Mouse (Mus musculus) neural tube, embryonic 13.5 days (tissue): ENCODE results near the gene Magi1. TPM values are rescaled to one million over a fixed set of nuclear protein-coding genes. Genes with fewer than 3 reads are reported as not detected.

ENCODE experiments used
- ATAC-seq: fragments of 200-750 bp; cut with Nextera tagmentation; 2 replicates; pipeline ENCODE4 v1.8.0; 2017; ENCODE audit warnings: low read depth, mild to moderate bottlenecking, moderate TSS enrichment, moderate library complexity
- H3K27ac ChIP-seq: fragments of 300-500 bp; sonication (generic); replicated peaks from 2 replicates; pipeline ENCODE4 v1.5.1; 2015; ENCODE audit warnings: moderate library complexity, mild to moderate bottlenecking, inconsistent platforms
- H3K27me3 ChIP-seq: fragments of 300-500 bp; sonication (generic); 2 replicates; pipeline ENCODE4 v1.6.1; 2015; ENCODE audit warnings: mild to moderate bottlenecking, inconsistent platforms
- H3K36me3 ChIP-seq: fragments of 300-500 bp; sonication (generic); 2 replicates; pipeline ENCODE4 v1.6.1; 2015; ENCODE audit warnings: mild to moderate bottlenecking, inconsistent platforms
- H3K4me1 ChIP-seq: fragments of 300-500 bp; sonication (generic); replicated peaks from 2 replicates; pipeline ENCODE4 v1.6.1; 2015; ENCODE audit warnings: inconsistent platforms
- H3K4me2 ChIP-seq: fragments of 300-500 bp; sonication (generic); 2 replicates; pipeline ENCODE4 v1.6.1; 2015; ENCODE audit warnings: inconsistent platforms, mild to moderate bottlenecking, moderate library complexity
- H3K4me3 ChIP-seq: fragments of 300-500 bp; sonication (generic); 2 replicates; pipeline ENCODE4 v1.5.1; 2015; ENCODE audit warnings: mild to moderate bottlenecking, inconsistent platforms
- H3K9ac ChIP-seq: fragments of 300-500 bp; sonication (generic); 2 replicates; pipeline ENCODE4 v1.6.1; 2015; ENCODE audit warnings: moderate library complexity, mild to moderate bottlenecking, inconsistent platforms
- H3K9me3 ChIP-seq: fragments of 300-500 bp; sonication (generic); 2 replicates; pipeline ENCODE4 v1.6.1; 2016; ENCODE audit warnings: inconsistent platforms
- WGBS: fragments of 180-500 bp; shearing (Covaris S2); methylation state at CpG from one replicate; pipeline ENCODE4 v1.1.7; 2015; 5-methylcytosine and 5-hydroxymethylcytosine counted together
- polyA plus RNA-seq: library from polyadenylated mRNA; unstranded; fragments of >200 nt; fragmentation: Nextera tagmentation; extraction: Ambion mirVana; gene quantifications from 2 replicates; pipeline ENCODE4 v1.2.1, GENCODE M21; 2015

The Magi1 gene
- polyA plus RNA-seq, 1 experiment from 2014 or later, result 20.9 TPM

DNA sequence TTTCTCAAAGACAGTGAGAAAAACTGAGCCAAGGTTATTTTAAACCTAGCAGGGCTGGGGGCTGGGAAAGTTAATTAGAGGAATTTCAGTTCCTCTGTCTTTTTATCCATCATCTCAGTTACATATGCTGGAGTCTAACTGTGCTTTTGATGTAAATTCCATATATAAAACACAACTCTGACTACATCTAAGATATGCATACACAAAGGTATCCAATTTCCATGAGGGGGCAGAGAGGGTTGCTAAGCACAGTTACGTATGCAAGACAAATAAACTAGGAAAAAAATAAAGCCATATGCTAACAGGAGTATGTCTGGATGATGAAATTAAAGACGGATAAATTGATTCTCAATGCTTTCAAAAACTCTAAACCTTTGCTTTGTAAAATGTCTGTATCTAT, 315.0 kb downstream of the Magi1 start:
- H3K36me3 ChIP-seq, result no peaks in the 10 kb centered on the region
- no peak overlapping the region for H3K4me3 ChIP-seq
- 88% methylated on average over 2 of the region's 2 CpGs for WGBS
- no peaks in the 10 kb centered on the region for H3K9me3 ChIP-seq
- ATAC-seq, result no peak
- H3K4me2 ChIP-seq, result no peak overlapping the region
- H3K4me1 ChIP-seq, result no peaks in the 10 kb centered on the region
- no peak overlapping the region for H3K9ac ChIP-seq
- no peaks in the 10 kb centered on the region for H3K27me3 ChIP-seq
- no peak overlapping the region for H3K27ac ChIP-seq

- Histone ChIP-seq H3K9me3 (no peaks in the 10 kb centered on the region), H3K36me3 (no peaks in the 10 kb centered on the region), H3K27ac (no peak overlapping the region), H3K9ac (no peak overlapping the region), H3K4me2 (no peak overlapping the region), H3K27me3 (no peaks in the 10 kb centered on the region), H3K4me3 (no peak overlapping the region), H3K4me1 (peaks cover 2% of the 10 kb centered on the region)
- ATAC-seq, result no peak
- 88% methylated on average over 5 of the region's 5 CpGs for WGBS
Observed at GRCm38 (mm10) chr6:93962757-93963336, 320.9 kb downstream of the Magi1 start.

DNA sequence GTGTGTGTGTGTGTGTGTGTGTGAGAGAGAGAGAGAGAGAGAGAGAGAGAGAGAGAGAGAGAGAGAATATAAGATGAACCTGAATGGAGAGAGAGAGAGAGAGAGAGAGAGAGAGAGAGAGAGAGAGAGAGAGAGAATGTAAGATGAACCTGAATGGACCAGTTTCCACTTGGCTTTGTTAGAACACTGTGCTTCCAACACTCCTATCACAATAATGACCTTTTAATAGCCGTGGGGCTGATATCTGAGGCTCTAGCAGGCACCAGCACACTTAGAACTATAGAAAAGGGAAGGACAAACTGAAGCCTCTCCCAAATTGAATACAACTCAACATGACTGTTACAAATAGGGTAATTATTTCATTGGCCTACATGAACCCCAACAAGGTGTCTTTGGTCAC, 321.9 kb downstream of the Magi1 start:
- no peak overlapping the region for H3K27ac ChIP-seq
- H3K36me3 ChIP-seq, result no peaks in the 10 kb centered on the region
- H3K4me2 ChIP-seq, result no peak overlapping the region
- peaks cover 13% of the 10 kb centered on the region for H3K4me1 ChIP-seq
- no peak for ATAC-seq
- WGBS, result 59% methylated on average over 1 of the region's 1 CpGs
- no peaks in the 10 kb centered on the region for H3K9me3 ChIP-seq
- no peaks in the 10 kb centered on the region for H3K27me3 ChIP-seq
- no peak overlapping the region for H3K4me3 ChIP-seq
- H3K9ac ChIP-seq, result no peak overlapping the region

DNA sequence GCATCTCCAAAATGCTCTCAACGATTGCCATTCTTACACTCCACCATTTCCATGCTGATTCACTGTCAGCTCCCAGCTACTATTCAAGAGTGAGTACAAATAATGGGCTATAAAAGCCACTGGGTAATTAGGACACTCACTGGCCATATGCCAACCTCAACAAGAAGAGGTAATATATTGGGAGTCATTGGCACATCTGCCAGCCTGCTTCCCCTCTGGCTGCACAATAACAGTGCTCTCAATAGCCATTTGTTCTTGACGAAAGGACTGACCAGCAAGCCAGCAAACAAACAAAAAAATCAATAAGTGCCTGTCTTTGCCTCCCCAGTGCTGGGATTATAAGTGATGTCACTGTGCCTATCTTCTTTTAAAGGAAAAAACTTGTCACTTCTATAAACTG, 326.5 kb downstream of the Magi1 start:
- no peaks in the 10 kb centered on the region for H3K27me3 ChIP-seq
- WGBS, result 3% methylated on average over 2 of the region's 2 CpGs
- no peak overlapping the region for H3K4me3 ChIP-seq
- peak; percentile 85 for ATAC-seq
- H3K9ac ChIP-seq, result no peak overlapping the region
- H3K4me2 ChIP-seq, result no peak overlapping the region
- H3K9me3 ChIP-seq, result no peaks in the 10 kb centered on the region
- no peak overlapping the region; the same call in 1 of the 2 replicates for H3K27ac ChIP-seq
- H3K36me3 ChIP-seq, result no peaks in the 10 kb centered on the region
- peaks cover 36% of the 10 kb centered on the region for H3K4me1 ChIP-seq

DNA sequence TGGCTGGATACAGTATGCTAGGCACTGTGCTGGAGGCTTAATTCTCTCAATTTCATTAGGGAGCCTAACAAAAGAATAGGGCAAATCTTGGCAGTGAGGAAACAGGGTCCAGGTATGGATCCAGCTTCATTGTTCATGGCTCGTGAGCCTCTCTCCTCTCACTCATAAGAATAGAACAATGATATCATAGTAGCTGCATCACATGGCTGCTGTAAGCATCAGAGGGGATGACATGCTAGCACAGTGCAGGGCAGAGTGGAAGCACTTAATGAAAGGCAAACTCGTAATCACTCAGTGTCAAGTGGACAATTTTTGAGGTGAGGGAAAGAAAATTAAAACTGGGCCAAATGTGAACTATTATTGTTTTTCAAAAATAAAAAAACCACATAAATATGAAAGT, 337.1 kb downstream of the Magi1 start:
- Histone ChIP-seq H3K4me1 (no peaks in the 10 kb centered on the region), H3K27me3 (no peaks in the 10 kb centered on the region), H3K9ac (no peak overlapping the region), H3K9me3 (no peaks in the 10 kb centered on the region), H3K4me3 (no peak overlapping the region), H3K4me2 (no peak overlapping the region), H3K36me3 (no peaks in the 10 kb centered on the region), H3K27ac (no peak overlapping the region)
- no peak for ATAC-seq
- WGBS, result 82% methylated on average over 2 of the region's 2 CpGs

DNA sequence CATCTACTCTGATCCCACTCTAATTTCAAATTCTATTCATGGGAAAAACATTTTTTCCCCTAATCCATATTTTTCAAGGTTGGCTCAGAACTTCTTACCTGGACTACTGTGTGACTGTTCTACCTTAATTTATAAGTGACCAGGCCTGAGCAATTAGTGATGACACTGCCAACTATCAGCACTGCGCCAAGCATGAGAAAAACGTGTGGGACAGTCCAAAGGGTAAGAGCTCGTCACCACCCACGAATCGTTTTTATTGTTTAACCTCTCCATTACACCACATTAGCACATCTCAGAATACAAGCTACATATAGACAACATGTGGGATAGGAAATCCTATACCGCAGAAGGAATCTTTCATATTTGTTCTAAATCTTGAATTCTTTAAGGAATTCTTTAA, 347.4 kb downstream of the Magi1 start:
- WGBS, result 88% methylated on average over 6 of the region's 6 CpGs
- H3K4me1 ChIP-seq, result no peaks in the 10 kb centered on the region
- no peak overlapping the region for H3K27ac ChIP-seq
- H3K9me3 ChIP-seq, result no peaks in the 10 kb centered on the region
- H3K4me3 ChIP-seq, result no peak overlapping the region
- H3K9ac ChIP-seq, result no peak overlapping the region
- ATAC-seq, result no peak
- no peak overlapping the region for H3K4me2 ChIP-seq
- no peaks in the 10 kb centered on the region for H3K27me3 ChIP-seq
- H3K36me3 ChIP-seq, result no peaks in the 10 kb centered on the region

DNA sequence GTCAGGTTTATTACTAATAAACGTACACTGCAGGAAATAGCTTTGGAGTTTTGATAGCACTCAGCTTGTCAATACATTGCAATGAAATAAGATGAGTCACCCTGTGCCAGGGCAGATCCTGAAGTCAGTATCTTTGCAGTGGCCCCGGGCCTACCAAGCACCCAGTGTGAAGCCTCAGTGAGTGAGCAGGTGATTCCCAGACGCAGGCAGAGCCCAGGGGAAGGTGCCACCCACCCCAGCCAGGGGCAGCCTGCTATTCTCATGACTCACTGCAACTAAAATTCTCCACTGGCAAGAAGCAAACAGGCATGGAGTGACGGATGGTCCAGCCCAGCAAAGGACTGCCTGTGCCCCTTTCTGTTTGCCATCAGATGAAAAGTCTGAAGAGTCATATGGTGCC, 347.9 kb downstream of the Magi1 start:
- H3K9ac ChIP-seq, result no peak overlapping the region
- H3K9me3 ChIP-seq, result no peaks in the 10 kb centered on the region
- H3K27ac ChIP-seq, result no peak overlapping the region
- 76% methylated on average over 4 of the region's 4 CpGs for WGBS
- no peak for ATAC-seq
- no peaks in the 10 kb centered on the region for H3K27me3 ChIP-seq
- no peak overlapping the region for H3K4me2 ChIP-seq
- H3K36me3 ChIP-seq, result no peaks in the 10 kb centered on the region
- H3K4me3 ChIP-seq, result no peak overlapping the region
- no peaks in the 10 kb centered on the region for H3K4me1 ChIP-seq

- H3K4me3 ChIP-seq, result no peak overlapping the region
- WGBS, result 82% methylated on average over 2 of the region's 2 CpGs
- H3K4me1 ChIP-seq, result no peaks in the 10 kb centered on the region
- H3K9me3 ChIP-seq, result no peaks in the 10 kb centered on the region
- ATAC-seq, result no peak
- H3K4me2 ChIP-seq, result no peak overlapping the region
- no peak overlapping the region for H3K9ac ChIP-seq
- H3K27ac ChIP-seq, result no peak overlapping the region
- no peaks in the 10 kb centered on the region for H3K27me3 ChIP-seq
- H3K36me3 ChIP-seq, result no peaks in the 10 kb centered on the region
Observed at GRCm38 (mm10) chr6:93934700-93935099, 349.0 kb downstream of the Magi1 start.

GRCm38 (mm10) chr6:93924568-93924967, 359.1 kb downstream of the Magi1 start:
- Histone ChIP-seq H3K4me3 (no peak overlapping the region), H3K27me3 (no peaks in the 10 kb centered on the region)
- no peak for ATAC-seq

GRCm38 (mm10) chr6:93923972-93924371, 359.7 kb downstream of the Magi1 start:
- no peaks in the 10 kb centered on the region for H3K36me3 ChIP-seq
- 55% methylated on average over 3 of the region's 3 CpGs for WGBS
- no peak overlapping the region for H3K9ac ChIP-seq
- no peak for ATAC-seq
- no peak overlapping the region for H3K27ac ChIP-seq
- no peak overlapping the region for H3K4me2 ChIP-seq
- no peaks in the 10 kb centered on the region for H3K27me3 ChIP-seq
- peaks cover 22% of the 10 kb centered on the region for H3K4me1 ChIP-seq
- no peak overlapping the region for H3K4me3 ChIP-seq
- no peaks in the 10 kb centered on the region for H3K9me3 ChIP-seq

More at GRCm38 (mm10) chr6:93924568-93924967, 359.1 kb downstream of the Magi1 start:
- no peak overlapping the region for H3K27ac ChIP-seq
- no peak overlapping the region for H3K4me2 ChIP-seq
- peaks cover 22% of the 10 kb centered on the region for H3K4me1 ChIP-seq
- H3K36me3 ChIP-seq, result no peaks in the 10 kb centered on the region
- H3K9ac ChIP-seq, result no peak overlapping the region
- WGBS, result 86% methylated on average over 2 of the region's 2 CpGs
- H3K9me3 ChIP-seq, result no peaks in the 10 kb centered on the region

DNA sequence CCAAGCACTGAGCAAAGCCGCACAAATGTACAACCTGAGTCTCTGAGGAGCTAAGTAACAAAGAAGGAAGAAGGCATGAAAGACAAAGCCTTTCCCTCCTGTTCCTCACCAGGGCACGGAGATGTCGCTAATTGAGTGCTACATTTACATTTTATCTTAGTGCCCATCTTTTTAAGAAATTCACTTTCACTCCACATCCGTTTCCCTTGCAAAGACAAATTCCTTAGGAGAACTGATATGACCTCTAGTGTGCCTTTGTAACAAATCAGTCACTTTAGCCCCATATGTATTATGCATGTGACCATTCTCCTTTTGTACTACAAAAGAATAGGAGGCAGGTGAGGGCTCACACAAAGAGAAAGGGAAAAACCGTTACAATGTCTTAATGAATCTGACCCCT, 360.4 kb downstream of the Magi1 start:
- peaks cover 22% of the 10 kb centered on the region for H3K4me1 ChIP-seq
- 37% methylated on average over 5 of the region's 5 CpGs for WGBS
- no peaks in the 10 kb centered on the region for H3K27me3 ChIP-seq
- H3K9me3 ChIP-seq, result no peaks in the 10 kb centered on the region
- no peak overlapping the region for H3K27ac ChIP-seq
- no peak for ATAC-seq
- H3K9ac ChIP-seq, result no peak overlapping the region
- no peaks in the 10 kb centered on the region for H3K36me3 ChIP-seq
- H3K4me2 ChIP-seq, result no peak overlapping the region
- H3K4me3 ChIP-seq, result no peak overlapping the region

GRCm38 (mm10) chr6:93922931-93923330, 360.8 kb downstream of the Magi1 start:
- H3K4me2 ChIP-seq, result no peak overlapping the region
- no peaks in the 10 kb centered on the region for H3K36me3 ChIP-seq
- H3K27ac ChIP-seq, result no peak overlapping the region
- H3K4me3 ChIP-seq, result no peak overlapping the region
- 79% methylated on average over 7 of the region's 7 CpGs for WGBS
- no peak overlapping the region for H3K9ac ChIP-seq
- no peak for ATAC-seq
- H3K9me3 ChIP-seq, result no peaks in the 10 kb centered on the region
- no peaks in the 10 kb centered on the region for H3K27me3 ChIP-seq
- H3K4me1 ChIP-seq, result peaks cover 22% of the 10 kb centered on the region

- Histone ChIP-seq H3K4me2 (peak overlapping the region; percentile 73), H3K9me3 (no peaks in the 10 kb centered on the region), H3K36me3 (no peaks in the 10 kb centered on the region), H3K4me1 (peaks cover 56% of the 10 kb centered on the region), H3K9ac (peak overlapping the region; percentile 90), H3K4me3 (peak overlapping the region; percentile 58), H3K27me3 (no peaks in the 10 kb centered on the region), H3K27ac (peak overlapping the region; percentile 98)
- ATAC-seq, result peak; percentile 57
- WGBS, result 1% methylated on average over 22 of the region's 22 CpGs
Observed at GRCm38 (mm10) chr6:93913226-93913861, 370.4 kb downstream of the Magi1 start.
